Mouse (Mus musculus): Measurements from ENCODE around the gene Adcy5.

GRCm38 (mm10) chr16:35224716-35225115 is 70.0 kb downstream of the Adcy5 start:
- TF ChIP-seq POLR2A (IDR thresholded peaks at IDR 0.05; ENCODE audit: insufficient read depth, low read depth, low read length) (no peak), CTCF (IDR thresholded peaks at IDR 0.05) (no peak)
